Mouse (Mus musculus): ENCODE results near the gene E2f4.
A peak's percentile ranks its signal among the peaks of the same experiment; 100 is the strongest.

Gene E2f4

GRCm38 (mm10) chr8:105318662-105319190 lies 21.3 kb downstream of the E2f4 start:
- peak in 1 of 2 experiments; percentile 56 for DNase-seq

GRCm38 (mm10) chr8:105323183-105323582 lies 25.7 kb downstream of the E2f4 start:
- DNase-seq: no peak

GRCm38 (mm10) chr8:105325641-105326093 lies 28.2 kb downstream of the E2f4 start:
- peak in 1 of 2 experiments; percentile 24 for DNase-seq

- peak; percentile 98 for DNase-seq
These were observed 28.7 kb downstream of the E2f4 start, which contains the start of the genes Lrrc29 and Tmem208 for GRCm38 (mm10) chr8:105326141-105326672. Gene Lrrc29 (minus strand): TSS chr8:105326278. Gene Tmem208 (plus strand): TSS chr8:105326354.

- no peak for DNase-seq
These were observed 29.5 kb downstream of the E2f4 start for GRCm38 (mm10) chr8:105326968-105327367.

- no peak for DNase-seq
These were observed 32.9 kb downstream of the E2f4 start for GRCm38 (mm10) chr8:105330325-105330724.

GRCm38 (mm10) chr8:105331469-105331868 lies 34.0 kb downstream of the E2f4 start:
- DNase-seq: peak in 1 of 2 experiments; percentile 27

GRCm38 (mm10) chr8:105331931-105332330 lies 34.5 kb downstream of the E2f4 start:
- DNase-seq: no peak

GRCm38 (mm10) chr8:105332523-105332922 lies 35.1 kb downstream of the E2f4 start:
- DNase-seq: no peak

- DNase-seq: peak; percentile 40 to 42
These were observed 39.1 kb downstream of the E2f4 start for GRCm38 (mm10) chr8:105336373-105337130.

GRCm38 (mm10) chr8:105338992-105339391 lies 41.5 kb downstream of the E2f4 start:
- no peak for DNase-seq

GRCm38 (mm10) chr8:105339886-105340635 lies 42.6 kb downstream of the E2f4 start:
- DNase-seq: peak; percentile 82 to 90

- DNase-seq: peak; percentile 77 to 94
These were observed 43.9 kb downstream of the E2f4 start for GRCm38 (mm10) chr8:105341399-105341798.

GRCm38 (mm10) chr8:105342768-105343167 lies 45.3 kb downstream of the E2f4 start:
- no peak for DNase-seq

- DNase-seq: peak; percentile 47 to 50
These were observed 46.5 kb downstream of the E2f4 start for GRCm38 (mm10) chr8:105343791-105344574.

- DNase-seq: peak; percentile 64 to 67
These were observed 47.9 kb downstream of the E2f4 start for GRCm38 (mm10) chr8:105345061-105345975.

- DNase-seq: peak; percentile 83 to 94
These were observed 49.4 kb downstream of the E2f4 start for GRCm38 (mm10) chr8:105346611-105347427.

- DNase-seq: peak; percentile 98
These were observed 50.2 kb downstream of the E2f4 start, which contains the start of gene Fhod1 for GRCm38 (mm10) chr8:105347428-105348221. Gene Fhod1 (minus strand): TSS chr8:105347953.

- DNase-seq: peak; percentile 72 to 81
These were observed 51.1 kb downstream of the E2f4 start, which contains the start of gene Slc9a5 for GRCm38 (mm10) chr8:105348450-105349095. Gene Slc9a5 (plus strand): TSS chr8:105348843.
